Mouse (Mus musculus) kidney, embryonic 14.5 days (tissue): ENCODE measurements around the gene Hrg. TPM values are rescaled to one million over a fixed set of nuclear protein-coding genes. Genes with fewer than 3 reads are reported as not detected.

Source experiments
- ATAC-seq: fragments of 200-750 bp; cut with Nextera tagmentation; 2 replicates; pipeline ENCODE4 v1.8.0; 2017; ENCODE audit warnings: moderate number of reproducible peaks, mild to moderate bottlenecking, moderate TSS enrichment, moderate library complexity; ENCODE audit not compliant: low FRiP score, low TSS enrichment
- H3K27ac ChIP-seq: fragments of 300-500 bp; sonication (generic); 2 replicates; pipeline ENCODE4 v1.5.1; 2014; ENCODE audit warnings: low read depth, mild to moderate bottlenecking, low read length, moderate library complexity, mixed read lengths
- H3K27me3 ChIP-seq: fragments of 300-500 bp; sonication (generic); 2 replicates; pipeline ENCODE4 v1.6.1; 2014; ENCODE audit warnings: mild to moderate bottlenecking, low read length; ENCODE audit not compliant: control insufficient read depth, insufficient read depth
- H3K36me3 ChIP-seq: fragments of 300-500 bp; sonication (generic); 2 replicates; pipeline ENCODE4 v1.6.1; 2014; ENCODE audit warnings: low read length, mixed read lengths; ENCODE audit not compliant: control insufficient read depth, insufficient read depth
- H3K4me1 ChIP-seq: fragments of 300-500 bp; sonication (generic); 2 replicates; pipeline ENCODE4 v1.6.1; 2014; ENCODE audit warnings: low read length, mixed read lengths; ENCODE audit not compliant: control insufficient read depth, insufficient read depth
- H3K4me2 ChIP-seq: fragments of 300-500 bp; sonication (generic); replicated peaks from 2 replicates; pipeline ENCODE4 v1.6.1; 2014; ENCODE audit warnings: low read depth, mild to moderate bottlenecking, low read length
- H3K4me3 ChIP-seq: fragments of 300-500 bp; sonication (generic); 2 replicates; pipeline ENCODE4 v1.5.1; 2014; ENCODE audit warnings: mild to moderate bottlenecking, low read length
- H3K9ac ChIP-seq: fragments of 300-500 bp; sonication (generic); 2 replicates; pipeline ENCODE4 v1.6.1; 2014; ENCODE audit warnings: low read depth, mild to moderate bottlenecking, low read length, moderate library complexity
- H3K9me3 ChIP-seq: fragments of 300-500 bp; sonication (generic); 2 replicates; pipeline ENCODE4 v1.6.1; 2016; ENCODE audit warnings: low read length; ENCODE audit not compliant: control insufficient read depth
- WGBS: fragments of 180-500 bp; shearing (Covaris S2); extraction: QIAGEN DNeasy Blood & Tissue Kit; methylation state at CpG from one replicate; pipeline ENCODE4 v1.1.7; 2014; 5-methylcytosine and 5-hydroxymethylcytosine counted together
- polyA plus RNA-seq: library from polyadenylated mRNA; unstranded; fragments of >200 nt; fragmentation: Nextera tagmentation; extraction: Ambion mirVana; gene quantifications from 2 replicates; pipeline ENCODE4 v1.2.1, GENCODE M21; 2014

Hrg gene
- polyA plus RNA-seq, result not detected in 2 replicates

DNA sequence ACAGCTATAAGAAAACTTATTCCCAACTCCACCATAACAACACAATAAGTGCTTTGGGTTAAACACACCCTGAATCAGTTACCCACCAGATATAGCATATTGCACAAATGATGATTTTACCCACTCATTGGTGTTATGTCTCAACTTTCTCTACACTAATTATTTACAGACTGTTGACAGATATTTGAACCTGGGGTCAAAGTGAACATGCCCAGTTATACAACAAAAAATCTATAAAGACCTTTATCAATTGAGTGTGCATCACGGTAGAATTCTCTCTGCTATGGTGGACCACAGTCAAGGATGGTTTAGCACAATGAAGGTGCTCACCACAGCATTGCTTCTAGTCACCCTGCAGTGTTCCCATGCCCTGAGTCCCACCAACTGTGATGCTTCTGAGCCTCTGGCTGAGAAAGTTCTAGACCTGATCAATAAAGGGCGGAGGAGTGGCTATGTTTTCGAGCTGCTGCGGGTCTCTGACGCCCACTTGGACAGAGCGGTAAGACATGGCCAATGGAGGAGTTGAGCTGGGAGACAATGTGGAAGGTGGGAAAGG lies at the start of gene Hrg:
Gene Hrg, plus strand, starts transcription at position 233 of the 556 bp plus-strand sequence.
- no peak for ATAC-seq
- no peaks in the 10 kb centered on the region for H3K9me3 ChIP-seq
- H3K36me3 ChIP-seq, result no peaks in the 10 kb centered on the region
- H3K27ac ChIP-seq, result no peak within 1 kb of the TSS
- no peaks in the 10 kb centered on the region for H3K27me3 ChIP-seq
- no peaks in the 10 kb centered on the region for H3K4me1 ChIP-seq
- 93% methylated on average over 6 of the region's 6 CpGs for WGBS
- H3K4me2 ChIP-seq, result no peak within 1 kb of the TSS
- no peak within 1 kb of the TSS for H3K4me3 ChIP-seq
- no peak within 1 kb of the TSS for H3K9ac ChIP-seq

DNA sequence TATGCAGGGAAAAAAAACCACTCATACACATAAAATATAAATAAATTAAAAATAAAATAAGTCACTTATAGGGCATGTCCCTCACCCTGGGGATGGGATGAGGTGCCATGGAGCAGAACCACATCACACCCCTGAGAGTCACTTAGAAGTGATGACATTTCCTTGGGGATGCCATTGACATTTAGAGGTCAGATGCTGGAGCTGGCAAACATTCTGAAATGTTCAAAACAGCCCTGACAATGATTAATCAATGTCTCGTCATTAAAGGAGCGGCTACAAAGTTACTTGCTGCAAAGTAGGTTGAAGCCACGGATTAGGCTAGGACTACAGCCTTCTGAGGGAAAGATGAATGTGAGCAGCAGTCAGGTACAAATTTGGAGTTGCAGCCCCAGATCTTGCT lies 49.5 kb upstream of the Hrg start:
- H3K36me3 ChIP-seq, result no peaks in the 10 kb centered on the region
- no peaks in the 10 kb centered on the region for H3K27me3 ChIP-seq
- no peak overlapping the region for H3K4me3 ChIP-seq
- H3K4me1 ChIP-seq, result no peaks in the 10 kb centered on the region
- 73% methylated on average over 3 of the region's 3 CpGs for WGBS
- ATAC-seq, result no peak
- no peak overlapping the region for H3K27ac ChIP-seq
- H3K4me2 ChIP-seq, result no peak overlapping the region
- no peaks in the 10 kb centered on the region for H3K9me3 ChIP-seq
- no peak overlapping the region for H3K9ac ChIP-seq

DNA sequence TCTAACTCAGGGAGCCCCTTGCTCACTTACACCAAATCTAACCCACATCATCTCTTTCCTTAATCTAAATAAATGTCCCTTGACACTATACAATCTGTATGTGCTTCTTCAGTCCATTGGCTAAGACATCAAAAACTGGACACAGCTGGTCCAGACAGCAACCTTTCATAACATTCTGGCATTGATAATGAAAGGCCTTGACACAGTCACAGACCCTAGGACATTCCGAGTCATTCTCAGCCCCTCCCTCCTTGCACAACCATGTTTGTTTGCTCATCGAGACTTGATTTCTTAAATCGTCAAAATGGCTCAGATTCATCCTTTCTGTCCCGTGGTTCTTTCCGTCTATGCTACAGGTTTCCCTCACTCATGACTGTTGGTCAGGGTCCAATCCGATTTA lies 41.6 kb upstream of the Hrg start:
- H3K9me3 ChIP-seq, result no peaks in the 10 kb centered on the region
- H3K27ac ChIP-seq, result no peak overlapping the region
- 91% methylated on average over 6 of the region's 6 CpGs for WGBS
- no peak overlapping the region for H3K4me3 ChIP-seq
- H3K9ac ChIP-seq, result no peak overlapping the region
- no peak for ATAC-seq
- no peaks in the 10 kb centered on the region for H3K4me1 ChIP-seq
- no peak overlapping the region for H3K4me2 ChIP-seq
- H3K36me3 ChIP-seq, result no peaks in the 10 kb centered on the region
- H3K27me3 ChIP-seq, result no peaks in the 10 kb centered on the region

DNA sequence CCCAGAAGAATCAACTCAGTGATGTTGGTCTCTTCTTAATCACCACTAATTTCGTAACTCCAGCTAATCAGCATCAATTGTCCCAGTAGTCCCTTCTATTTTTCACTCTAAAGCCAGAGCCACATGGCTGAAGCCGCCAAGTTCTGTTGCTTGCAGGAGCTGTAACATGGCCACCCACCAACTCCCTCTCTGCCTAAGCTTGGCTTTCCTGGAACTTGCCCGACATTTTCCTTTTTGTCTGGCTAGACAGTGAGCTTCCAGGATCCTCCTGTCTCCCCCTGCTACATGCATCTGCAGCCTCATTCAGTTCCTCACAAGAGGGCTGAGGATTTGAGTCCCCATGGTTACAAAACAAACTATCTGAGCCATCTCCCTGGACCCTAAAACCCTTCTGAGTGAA lies 38.9 kb upstream of the Hrg start:
- Histone ChIP-seq H3K4me3 (no peak overlapping the region), H3K27me3 (no peaks in the 10 kb centered on the region), H3K36me3 (no peaks in the 10 kb centered on the region), H3K4me2 (no peak overlapping the region), H3K9me3 (0 out of 2 replicates have a peak, but pooled peaks cover 3% of the 10 kb centered on the region), H3K9ac (no peak overlapping the region), H3K4me1 (no peaks in the 10 kb centered on the region), H3K27ac (no peak overlapping the region)
- ATAC-seq, result no peak
- WGBS, result 93% methylated on average over 3 of the region's 3 CpGs

DNA sequence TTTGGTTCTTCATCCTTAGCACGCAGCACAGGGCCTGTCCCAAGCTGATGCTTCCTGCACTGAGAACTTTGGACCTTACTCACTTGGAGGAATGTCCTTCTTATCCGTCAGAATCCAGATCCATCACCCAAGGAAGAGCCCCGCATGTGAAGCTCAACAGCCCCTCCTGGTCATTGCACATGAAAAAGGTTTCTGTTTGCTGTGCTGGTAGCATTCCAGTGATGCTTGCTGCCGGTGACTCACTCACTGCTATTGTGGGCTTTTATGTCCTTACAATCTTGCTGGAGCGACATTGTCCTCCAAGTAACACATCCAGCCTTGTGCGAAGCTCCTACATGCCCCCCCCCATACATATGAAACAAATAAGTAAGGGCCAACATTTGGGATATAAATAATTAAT lies 38.0 kb upstream of the Hrg start:
- Histone ChIP-seq H3K4me1 (no peaks in the 10 kb centered on the region), H3K4me3 (no peak overlapping the region), H3K9ac (no peak overlapping the region), H3K27ac (no peak overlapping the region), H3K27me3 (no peaks in the 10 kb centered on the region), H3K36me3 (no peaks in the 10 kb centered on the region), H3K9me3 (0 out of 2 replicates have a peak, but pooled peaks cover 3% of the 10 kb centered on the region), H3K4me2 (no peak overlapping the region)
- no peak for ATAC-seq
- WGBS, result 86% methylated on average over 6 of the region's 6 CpGs

DNA sequence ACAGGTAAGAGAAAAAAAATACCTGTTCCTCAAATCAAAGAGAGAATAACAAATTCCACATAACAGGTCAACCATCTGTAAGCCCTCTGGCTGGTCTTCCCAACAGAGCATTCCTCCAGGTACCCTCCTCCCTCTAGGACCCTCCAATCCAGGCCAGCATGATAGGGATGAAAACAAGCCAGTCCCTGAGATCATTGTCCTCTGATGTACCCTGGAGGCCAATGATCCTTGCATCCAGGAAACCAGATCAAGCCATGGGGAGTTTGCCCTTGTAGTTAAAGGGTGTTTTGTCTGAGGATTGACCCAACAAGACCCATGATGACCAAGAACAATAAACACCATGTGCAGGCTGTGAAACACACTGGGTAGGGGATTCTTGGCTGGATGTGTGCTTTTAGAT lies 36.6 kb upstream of the Hrg start:
- H3K27ac ChIP-seq, result no peak overlapping the region
- no peak overlapping the region for H3K9ac ChIP-seq
- H3K4me1 ChIP-seq, result no peaks in the 10 kb centered on the region
- 0 out of 2 replicates have a peak, but pooled peaks cover 3% of the 10 kb centered on the region for H3K9me3 ChIP-seq
- no peak overlapping the region for H3K4me2 ChIP-seq
- no peaks in the 10 kb centered on the region for H3K27me3 ChIP-seq
- no peak overlapping the region for H3K4me3 ChIP-seq
- ATAC-seq, result no peak
- no peaks in the 10 kb centered on the region for H3K36me3 ChIP-seq

DNA sequence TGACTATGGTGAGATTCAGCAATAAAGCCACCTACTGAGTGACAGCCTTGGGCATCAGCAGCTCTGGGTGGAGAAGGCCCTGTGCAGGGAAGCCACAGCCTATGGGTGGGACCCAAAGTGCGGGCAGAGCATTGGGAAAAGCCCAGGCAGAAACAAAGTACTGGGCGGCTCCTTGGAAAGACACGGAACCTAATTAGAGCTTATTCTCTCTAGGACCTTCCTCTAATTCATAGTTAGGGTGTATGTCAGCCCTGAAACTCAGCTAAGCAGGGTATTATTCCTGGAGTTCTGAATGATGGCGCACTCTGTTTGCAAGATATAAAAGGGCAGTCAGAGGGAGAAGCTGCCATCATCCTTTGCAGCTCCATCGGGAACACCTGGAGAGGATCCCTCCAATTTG lies 32.8 kb upstream of the Hrg start, which contains the start of gene Fetub:
Gene Fetub, plus strand, starts transcription at position 301 of the 400 bp plus-strand sequence.
- H3K4me3 ChIP-seq, result no peak within 1 kb of the TSS
- no peak for ATAC-seq
- H3K4me1 ChIP-seq, result no peaks in the 10 kb centered on the region
- 0 out of 2 replicates have a peak, but pooled peaks cover 3% of the 10 kb centered on the region for H3K9me3 ChIP-seq
- no peak within 1 kb of the TSS for H3K4me2 ChIP-seq
- 92% methylated on average over 5 of the region's 5 CpGs for WGBS
- H3K36me3 ChIP-seq, result no peaks in the 10 kb centered on the region
- H3K27ac ChIP-seq, result no peak within 1 kb of the TSS
- no peak within 1 kb of the TSS for H3K9ac ChIP-seq
- H3K27me3 ChIP-seq, result no peaks in the 10 kb centered on the region

DNA sequence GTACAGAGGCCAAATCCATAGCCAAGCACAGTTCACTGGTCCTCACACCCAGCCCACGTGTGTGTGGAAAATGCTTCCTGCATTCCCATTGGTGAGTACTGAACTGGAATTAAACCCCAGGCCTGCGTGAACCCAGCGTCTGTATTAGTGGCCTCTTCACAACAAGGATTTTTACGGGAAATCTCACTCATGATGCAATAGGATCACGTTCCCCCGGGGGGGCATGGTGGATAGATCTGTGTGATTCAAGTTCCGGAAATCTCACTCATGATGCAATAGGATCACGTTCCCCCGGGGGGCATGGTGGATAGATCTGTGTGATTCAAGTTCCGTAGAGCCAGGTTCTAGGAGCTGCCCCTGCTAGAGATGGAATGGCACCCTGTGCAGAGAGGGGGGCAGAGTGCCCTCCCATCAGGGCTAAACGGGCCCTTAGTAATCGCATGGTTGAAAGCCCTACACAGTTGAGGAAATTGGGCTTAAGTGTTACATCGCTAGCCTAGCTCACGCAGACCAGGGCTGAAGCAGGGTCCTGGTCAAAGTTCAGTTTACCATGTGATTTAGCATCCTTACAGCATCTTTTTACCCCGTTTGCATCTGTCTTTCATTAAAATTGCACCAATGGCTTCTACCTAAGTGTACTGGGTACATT lies 32.1 kb upstream of the Hrg start:
- H3K36me3 ChIP-seq, result no peaks in the 10 kb centered on the region
- H3K4me1 ChIP-seq, result no peaks in the 10 kb centered on the region
- no peak overlapping the region for H3K9ac ChIP-seq
- no peak overlapping the region for H3K4me2 ChIP-seq
- WGBS, result 76% methylated on average over 15 of the region's 15 CpGs
- ATAC-seq, result no peak
- H3K4me3 ChIP-seq, result no peak overlapping the region
- H3K27me3 ChIP-seq, result no peaks in the 10 kb centered on the region
- 0 out of 2 replicates have a peak, but pooled peaks cover 3% of the 10 kb centered on the region for H3K9me3 ChIP-seq
- no peak overlapping the region for H3K27ac ChIP-seq

DNA sequence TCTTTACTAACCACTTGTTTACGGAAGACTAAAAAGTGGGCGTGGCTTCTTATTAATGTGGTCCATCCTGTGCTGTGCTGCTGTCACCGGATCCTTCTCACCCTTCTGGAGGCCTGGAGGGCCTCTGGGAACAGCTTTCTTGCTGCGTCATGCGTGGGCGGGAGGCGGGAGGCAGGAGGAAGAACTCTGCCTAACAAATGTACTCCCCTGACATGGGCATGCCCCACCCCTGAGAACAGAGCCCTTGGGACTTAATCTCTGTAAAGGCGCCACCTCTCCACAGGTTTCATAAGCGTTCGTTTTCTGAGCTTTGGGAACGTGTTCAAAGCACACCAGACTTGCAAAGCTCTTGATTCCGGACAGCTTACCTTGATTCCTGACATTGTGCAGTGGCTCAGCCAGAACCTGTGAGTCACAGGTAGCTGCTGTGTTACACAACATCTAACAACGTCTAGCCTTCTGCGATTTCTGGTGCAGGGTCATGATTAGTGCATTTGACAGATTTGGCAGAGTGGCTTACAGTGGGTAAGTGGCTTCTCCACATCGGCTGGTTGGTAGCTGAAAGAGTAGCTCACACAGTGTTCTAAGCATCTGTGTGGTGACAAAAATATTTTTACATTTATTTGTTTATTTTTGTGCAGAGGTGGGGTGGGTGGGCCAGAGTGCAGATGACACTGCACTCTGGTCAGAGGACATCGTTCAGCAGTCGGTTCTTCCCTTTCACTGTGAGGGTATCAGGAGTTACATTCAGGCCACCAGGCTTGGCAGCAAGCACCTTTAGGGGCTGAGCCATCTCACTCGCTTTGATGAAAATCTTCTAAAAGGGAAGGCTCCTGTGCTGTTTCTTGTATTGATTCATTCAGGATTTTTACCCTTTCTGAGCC lies 30.7 kb upstream of the Hrg start:
- H3K27me3 ChIP-seq, result no peaks in the 10 kb centered on the region
- H3K4me2 ChIP-seq, result no peak overlapping the region
- no peaks in the 10 kb centered on the region for H3K4me1 ChIP-seq
- no peak overlapping the region for H3K27ac ChIP-seq
- no peak overlapping the region for H3K9ac ChIP-seq
- H3K9me3 ChIP-seq, result 0 out of 2 replicates have a peak, but pooled peaks cover 3% of the 10 kb centered on the region
- H3K36me3 ChIP-seq, result no peaks in the 10 kb centered on the region
- H3K4me3 ChIP-seq, result no peak overlapping the region
- 56% methylated on average over 18 of the region's 18 CpGs for WGBS
- ATAC-seq, result no peak
